Mouse (Mus musculus): ENCODE data around the gene Tmem205. TPM values are rescaled to one million over a fixed set of nuclear protein-coding genes. Genes with fewer than 3 reads are reported as not detected.
A peak's percentile ranks its signal among the peaks of the same experiment; 100 is the strongest.

Gene Tmem205
- total RNA-seq, 1 experiment from 2014 or later = 609 TPM

DNA sequence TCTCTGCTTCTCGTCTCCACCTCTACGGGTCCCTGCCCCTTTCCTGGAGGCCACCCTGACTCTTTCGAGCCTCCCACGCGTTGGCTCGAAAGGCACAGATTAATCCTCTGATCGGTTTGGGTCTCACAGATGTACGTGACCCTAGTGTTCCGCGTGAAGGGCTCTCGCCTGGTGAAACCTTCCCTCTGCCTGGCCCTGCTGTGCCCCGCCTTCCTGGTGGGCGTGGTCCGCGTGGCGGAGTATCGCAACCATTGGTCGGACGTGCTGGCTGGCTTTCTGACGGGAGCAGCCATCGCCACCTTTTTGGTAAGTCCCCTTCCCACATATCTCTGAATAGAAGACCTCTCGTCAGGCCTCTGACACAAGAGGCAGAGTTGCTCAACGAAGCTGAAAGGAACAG is 16.9 kb upstream of the Tmem205 start:
- peak; percentile 31 for DNase-seq

DNA sequence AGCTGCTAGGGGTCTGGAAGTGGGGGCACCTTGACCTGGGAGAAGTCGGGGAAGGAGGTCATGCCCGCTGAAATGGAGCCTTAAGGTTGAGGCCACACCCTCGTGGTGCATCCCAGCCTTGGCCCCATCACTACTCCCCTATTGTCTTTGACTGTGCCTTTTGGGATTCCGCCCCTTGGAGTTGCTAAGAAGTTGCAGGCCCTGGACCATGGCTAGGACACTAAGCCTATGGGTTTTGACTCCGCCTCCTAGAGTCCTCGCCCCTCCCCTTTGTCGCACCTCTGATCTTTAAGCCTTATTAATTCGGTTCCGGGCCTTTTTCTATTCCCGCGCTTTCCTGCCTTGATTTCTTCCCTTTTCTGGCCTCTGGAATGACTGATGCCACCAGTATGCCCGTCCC is 16.3 kb upstream of the Tmem205 start:
- DNase-seq = no peak

- DNase-seq = no peak
Measured at GRCm38 (mm10) chr9:21943046-21943445, 15.7 kb upstream of the Tmem205 start.

DNA sequence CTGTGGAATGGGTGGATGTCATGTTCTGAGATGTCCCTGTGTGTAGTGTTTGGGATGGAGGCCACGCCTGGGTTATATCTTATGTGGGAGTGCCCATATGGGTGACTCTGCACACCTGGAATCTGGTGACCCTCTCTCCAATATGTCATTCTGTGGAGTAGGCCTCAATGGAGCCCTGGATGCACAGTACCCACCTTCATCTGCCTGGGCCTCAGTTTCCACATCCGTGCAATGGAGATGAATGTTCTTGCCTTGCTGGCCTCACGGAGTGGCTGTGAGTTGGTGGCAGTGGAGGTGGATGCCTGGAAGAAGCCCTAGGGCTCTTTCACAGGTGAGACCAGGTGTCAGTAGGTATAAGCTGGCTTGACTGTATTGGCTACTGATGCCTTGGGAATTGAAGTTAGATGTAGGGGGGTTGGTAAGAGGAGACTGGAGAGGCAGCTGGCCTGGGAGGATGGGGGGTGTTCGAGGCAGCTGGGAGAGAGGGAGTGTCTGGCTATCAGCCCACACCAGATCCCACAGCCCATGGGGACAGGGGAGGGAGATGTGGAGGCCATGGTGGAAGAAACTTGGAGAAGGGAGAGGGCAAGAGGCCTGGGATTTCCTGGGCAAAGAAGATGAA is 11.0 kb upstream of the Tmem205 start:
- DNase-seq = no peak

DNA sequence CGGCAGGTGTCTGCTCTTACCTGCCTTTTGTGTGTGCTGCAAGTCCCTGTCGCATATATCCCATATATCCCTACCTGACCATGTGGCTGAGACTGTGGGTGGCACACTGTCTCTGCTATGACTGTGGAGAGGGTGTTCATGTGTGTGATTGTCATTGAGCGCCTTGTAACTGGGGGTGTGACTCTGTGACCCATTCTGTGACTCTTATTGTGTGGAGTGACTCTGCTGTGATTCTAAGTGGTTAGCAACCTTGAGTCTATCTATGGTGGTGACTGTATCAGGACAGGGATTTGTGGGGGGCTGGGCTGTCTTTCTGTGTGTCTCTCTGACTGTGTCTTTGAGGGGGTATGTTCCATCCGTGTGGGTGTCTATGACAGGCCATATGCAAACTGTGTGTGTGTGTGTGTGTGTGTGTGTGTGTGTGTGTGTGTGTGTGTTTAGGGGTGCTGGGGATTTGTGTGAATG is 10.4 kb upstream of the Tmem205 start:
- no peak for DNase-seq

DNA sequence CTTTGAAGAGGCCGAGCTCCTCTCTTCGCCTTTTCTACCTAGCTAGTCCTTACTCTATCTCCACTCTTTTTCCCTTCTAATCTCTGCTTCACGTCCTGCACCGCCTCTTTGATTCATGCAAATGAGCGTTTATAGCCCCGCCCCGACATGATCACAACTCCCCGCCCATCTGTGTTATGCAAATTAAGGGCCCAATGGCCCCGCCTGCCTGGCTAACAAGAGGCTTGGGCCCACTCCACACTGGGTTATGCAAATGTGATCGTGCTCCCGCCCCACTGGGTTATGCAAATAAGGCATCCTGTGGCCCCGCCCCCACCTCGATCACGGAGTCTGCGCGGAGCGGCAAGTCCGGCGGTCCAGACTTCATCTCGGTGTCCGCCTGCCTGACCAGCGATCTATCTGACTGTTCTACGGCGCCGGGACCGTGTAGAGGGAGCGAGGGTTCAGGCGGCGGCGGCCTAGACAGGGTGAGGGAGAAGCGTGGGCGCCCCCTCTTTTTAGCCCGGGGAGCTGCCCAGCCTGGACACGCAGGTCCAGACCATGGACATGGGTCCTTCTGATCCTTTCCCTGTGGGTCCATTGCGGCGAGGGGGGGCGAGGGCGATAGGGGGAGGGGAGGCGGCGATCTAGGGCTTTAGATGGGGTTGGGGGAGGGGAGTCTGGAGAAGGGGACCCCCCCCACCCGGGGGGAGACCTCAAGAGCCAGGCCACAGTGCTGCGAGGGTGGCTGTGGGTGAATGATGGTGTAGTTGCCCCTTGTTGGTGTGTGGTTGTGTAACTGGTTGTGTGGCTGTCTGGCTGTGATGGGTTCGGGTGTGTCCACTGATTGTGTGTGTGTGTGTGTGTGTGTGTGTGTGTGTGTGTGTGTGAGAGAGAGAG is 9.6 kb upstream of the Tmem205 start, which contains the start of gene Plppr2:
Gene Plppr2 (plus strand): TSS at position 342 of the 879 bp plus-strand sequence.
- peak; percentile 99 for DNase-seq

DNA sequence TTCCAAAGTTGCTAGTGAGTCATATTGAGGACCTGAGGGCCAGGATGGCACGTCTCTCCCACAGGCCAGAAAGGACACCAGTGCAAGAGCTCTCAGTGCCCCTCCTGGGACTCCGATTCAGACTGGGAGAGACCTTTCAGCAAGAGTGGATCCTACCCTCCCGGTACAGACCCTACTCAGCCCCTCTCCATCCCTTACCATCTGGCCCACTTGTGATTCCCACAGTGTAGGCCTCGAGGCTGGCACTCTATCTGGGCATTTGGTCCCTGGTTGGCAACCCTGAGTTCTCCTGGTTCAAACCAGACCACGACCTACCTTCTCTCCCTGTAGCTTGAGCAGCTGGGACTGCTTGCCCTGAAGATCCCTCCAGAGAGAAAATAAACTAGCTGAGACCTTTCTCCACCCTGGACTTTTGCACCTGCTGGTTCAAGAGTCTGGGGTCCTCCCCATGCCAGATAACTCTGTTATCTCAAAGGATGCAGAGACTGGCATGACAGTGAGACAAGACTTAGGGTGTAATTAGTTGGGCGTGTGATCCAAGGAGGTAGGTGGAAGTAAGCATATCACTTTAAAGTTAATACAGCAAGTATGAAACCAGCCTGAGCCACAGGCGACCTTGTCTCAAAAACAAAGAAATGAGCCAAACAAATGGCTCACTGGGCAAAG is 8.2 kb upstream of the Tmem205 start:
- DNase-seq = no peak

GRCm38 (mm10) chr9:21934021-21934420 is 6.7 kb upstream of the Tmem205 start:
- DNase-seq = no peak

- DNase-seq = no peak
Measured at GRCm38 (mm10) chr9:21932445-21933137, 5.2 kb upstream of the Tmem205 start.

DNA sequence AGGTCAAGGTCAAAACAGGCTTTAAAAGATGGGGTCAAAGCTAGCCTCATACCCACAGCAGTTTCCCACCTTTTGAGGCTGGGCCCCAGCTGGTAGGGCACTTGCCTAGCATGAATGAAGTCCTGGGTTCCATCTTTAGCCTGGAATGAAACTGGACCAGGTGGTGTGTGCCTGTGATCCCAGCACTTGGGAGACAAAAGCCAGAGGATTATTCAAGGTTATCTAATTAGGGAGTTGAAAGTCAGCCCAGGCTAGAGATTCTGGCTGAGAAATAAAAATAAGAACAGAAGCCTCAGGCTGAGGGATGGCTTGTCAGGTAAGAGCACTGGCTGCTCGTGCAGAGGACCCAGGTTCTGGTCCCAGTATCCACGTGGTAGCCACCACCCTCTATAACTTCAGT is 4.7 kb upstream of the Tmem205 start:
- DNase-seq = no peak

DNA sequence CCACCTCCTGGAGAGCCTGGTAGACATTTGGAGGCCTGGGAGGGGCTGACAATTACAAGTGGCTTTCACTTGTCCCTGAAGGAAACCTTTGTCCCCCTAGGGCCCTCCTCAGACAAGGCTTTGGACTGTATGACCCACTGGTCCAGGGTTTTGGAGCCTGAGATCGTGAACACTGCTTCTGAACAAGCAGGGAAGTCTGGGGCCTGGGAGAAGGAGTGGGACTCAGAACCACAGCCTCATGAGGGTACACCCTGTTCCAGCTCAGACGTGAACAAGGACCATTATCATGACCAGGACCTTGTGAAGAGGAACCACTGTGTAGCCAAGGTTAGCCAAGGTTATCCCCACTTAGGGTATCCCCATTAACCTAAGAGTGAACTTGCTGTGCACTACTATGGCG is 1.9 kb upstream of the Tmem205 start:
- DNase-seq = no peak

- DNase-seq = no peak
Measured at GRCm38 (mm10) chr9:21926784-21927183, 572 bp downstream of the Tmem205 start.

DNA sequence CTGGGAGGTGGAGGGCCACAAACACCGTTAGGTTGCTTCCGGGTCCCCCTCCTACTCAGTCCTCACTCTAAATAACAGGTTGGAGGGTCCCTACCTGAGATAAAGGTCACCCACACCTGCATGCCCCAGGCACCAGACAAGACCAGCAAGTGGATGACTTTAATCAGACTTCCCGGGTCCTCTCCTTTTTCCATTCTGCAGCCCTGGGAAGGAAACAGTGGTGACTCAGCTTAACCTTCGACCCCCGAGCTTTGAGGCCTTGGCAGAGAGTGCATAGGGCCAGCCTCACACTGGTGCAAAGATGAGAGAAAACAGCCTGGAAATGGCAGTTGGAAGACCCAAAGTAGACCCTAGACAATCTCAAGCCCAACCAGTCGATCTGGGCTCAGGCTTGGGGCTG is 1.2 kb downstream of the Tmem205 start:
- DNase-seq = peak; percentile 70

GRCm38 (mm10) chr9:21925506-21925905 is 1.9 kb downstream of the Tmem205 start:
- no peak for DNase-seq

GRCm38 (mm10) chr9:21925034-21925433 is 2.3 kb downstream of the Tmem205 start:
- DNase-seq = no peak

DNA sequence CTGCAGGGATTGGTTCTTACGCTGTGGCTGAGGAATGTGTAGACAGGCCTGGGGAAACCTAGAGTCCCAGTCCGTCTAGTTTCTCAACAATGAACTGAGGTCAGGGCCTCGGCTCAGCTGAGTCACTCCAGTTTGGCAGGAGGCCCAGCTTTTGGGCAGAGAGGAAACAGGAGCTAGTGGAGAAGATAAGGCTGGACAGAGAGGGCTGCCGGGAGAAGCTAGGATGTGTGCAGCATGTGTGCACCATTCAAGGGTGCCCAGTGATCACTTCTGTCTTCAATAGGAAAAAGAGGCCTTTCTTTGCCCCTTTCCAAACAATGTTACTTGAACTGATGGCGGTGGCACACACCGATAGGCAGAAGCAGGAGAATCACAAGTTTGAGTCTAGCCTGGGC is 3.3 kb downstream of the Tmem205 start:
- DNase-seq = peak; percentile 95

GRCm38 (mm10) chr9:21923490-21924098 is 3.8 kb downstream of the Tmem205 start:
- no peak for DNase-seq

- no peak for DNase-seq
Measured at GRCm38 (mm10) chr9:21923036-21923435, 4.3 kb downstream of the Tmem205 start.

DNA sequence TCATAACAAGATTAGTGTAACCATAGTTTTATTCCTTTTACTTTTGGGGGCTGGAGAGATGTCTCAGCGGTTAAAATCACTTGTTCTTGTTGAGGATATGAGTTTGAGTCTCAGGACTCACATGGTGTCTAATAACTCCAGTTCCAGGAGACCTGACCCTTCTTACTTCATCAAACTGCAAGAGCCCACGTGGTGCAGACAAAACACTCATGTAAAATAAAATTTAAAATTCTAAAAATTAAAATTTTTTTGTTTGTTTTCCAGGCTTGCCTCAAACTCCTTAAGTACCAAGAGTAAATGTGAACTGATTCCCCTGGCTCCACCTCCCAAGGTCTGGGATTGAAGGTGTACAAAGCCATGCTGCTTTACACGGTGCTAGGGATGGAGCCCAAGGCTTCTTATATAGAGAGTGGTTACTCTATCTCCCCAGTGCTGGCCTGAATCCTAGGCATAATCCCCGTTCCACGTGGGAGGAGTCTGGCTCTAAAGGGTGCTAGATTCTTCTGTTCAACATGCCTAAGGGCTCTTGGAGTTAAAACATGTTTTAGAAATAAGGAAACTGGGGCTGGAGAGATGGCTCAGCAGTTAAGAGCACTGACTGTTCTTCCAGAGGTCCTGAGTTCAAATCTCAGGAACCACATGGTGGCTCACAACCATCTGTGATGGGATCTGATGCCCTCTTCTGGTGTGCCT is 8.5 kb downstream of the Tmem205 start:
- no peak for DNase-seq

DNA sequence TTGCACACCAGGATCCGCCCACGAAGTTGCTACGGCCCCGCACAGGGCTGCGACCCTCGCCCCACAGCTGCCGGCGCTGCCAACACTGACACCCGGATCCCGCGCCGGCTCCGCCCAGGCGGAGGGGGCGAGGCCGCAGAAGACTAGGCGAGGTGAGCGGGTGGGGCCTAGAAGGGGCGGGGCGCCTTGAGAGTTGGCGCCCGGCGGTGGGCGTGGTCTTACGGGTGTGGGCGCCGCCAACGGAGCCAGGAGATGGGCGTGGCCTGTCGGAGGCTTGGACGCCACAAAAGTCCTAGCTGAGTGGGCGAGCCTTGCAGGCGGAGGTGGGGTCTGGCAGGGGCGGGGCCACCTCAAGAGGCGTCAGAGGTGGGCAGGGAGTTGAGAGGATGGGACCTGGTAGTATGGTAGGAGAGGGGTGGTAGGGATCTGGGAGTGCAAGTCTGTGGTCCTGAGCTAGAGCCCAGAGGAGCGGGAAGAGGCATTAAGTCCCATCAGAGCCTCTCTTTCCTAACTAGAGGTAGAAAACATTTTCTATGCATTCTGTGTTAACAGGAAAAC is 9.2 kb downstream of the Tmem205 start, which contains the start of gene Rab3d:
Gene Rab3d (minus strand): TSS at position 158 of the 558 bp plus-strand sequence.
- peak; percentile 96 for DNase-seq

GRCm38 (mm10) chr9:21917493-21918034 is 9.8 kb downstream of the Tmem205 start:
- no peak for DNase-seq

All from adrenal gland, postnatal 25 days (tissue).